Mouse (Mus musculus) granulocyte monocyte progenitor cell, adult 5-6 weeks (primary cell): ENCODE results near the gene Cst12. TPM values are rescaled to one million over a fixed set of nuclear protein-coding genes. Genes with fewer than 3 reads are reported as not detected.

Experiments
- total RNA-seq, 2 experiments: library from RNA; stranded (forward) in 1 of 2; stranded (reverse) in 1 of 2; fragments of 200-712, 200-1000 nt in 1 of 2; fragments of >200 nt in 1 of 2; fragmentation: Nextera tagmentation in 1 of 2; gene quantifications; 2 replicates each; pipeline ENCODE4 v1.2.3; 2014 to 2017

Cst12 gene
- total RNA-seq, 2 experiments from 2014 or later, result not detected

Other genes starting within 250 kb of the Cst12 start
- gene Nxt1, start 116.8 kb upstream of the Cst12 start, total RNA-seq (2014; fragmentation: Nextera tagmentation), result 104 and 106 TPM in 2 replicates
- 64.1 and 76.1 TPM in 2 replicates for gene Nxt1, start 116.8 kb upstream of the Cst12 start, total RNA-seq (2017)
- 11.2 and 15.5 TPM in 2 replicates for gene Gzf1, start 108.3 kb upstream of the Cst12 start, total RNA-seq (2014; fragmentation: Nextera tagmentation)
- 18.9 and 19.9 TPM in 2 replicates for gene Gzf1, start 108.3 kb upstream of the Cst12 start, total RNA-seq (2017)
- 0.66 and 0.92 TPM in 2 replicates for gene Napb, start 56.9 kb upstream of the Cst12 start, total RNA-seq (2014; fragmentation: Nextera tagmentation)
- gene Napb, start 56.9 kb upstream of the Cst12 start, total RNA-seq (2017), result 0.13 and 0.62 TPM in 2 replicates
- not detected in 2 replicates for gene Cstl1, start 39.0 kb upstream of the Cst12 start, total RNA-seq (2014; fragmentation: Nextera tagmentation)
- gene Cstl1, start 39.0 kb upstream of the Cst12 start, total RNA-seq (2017), result not detected in 2 replicates
- gene Cst11, start 17.9 kb upstream of the Cst12 start, total RNA-seq (2014; fragmentation: Nextera tagmentation), result not detected in 2 replicates
- not detected in 2 replicates for gene Cst11, start 17.9 kb upstream of the Cst12 start, total RNA-seq (2017)
- not detected in 2 replicates for gene 8030411F24Rik, start 7.4 kb upstream of the Cst12 start, total RNA-seq (2014; fragmentation: Nextera tagmentation)
- not detected in 2 replicates for gene 8030411F24Rik, start 7.4 kb upstream of the Cst12 start, total RNA-seq (2017)
- gene Cst8, start 9.4 kb downstream of the Cst12 start, total RNA-seq (2014; fragmentation: Nextera tagmentation), result not detected in 2 replicates
- gene Cst8, start 9.4 kb downstream of the Cst12 start, total RNA-seq (2017), result not detected in 2 replicates
- gene Cst13, start 30.7 kb downstream of the Cst12 start, total RNA-seq (2014; fragmentation: Nextera tagmentation), result not detected in 2 replicates
- not detected in 2 replicates for gene Cst13, start 30.7 kb downstream of the Cst12 start, total RNA-seq (2017)
- not detected in 2 replicates for gene Cst9, start 45.8 kb downstream of the Cst12 start, total RNA-seq (2014; fragmentation: Nextera tagmentation)
- not detected in 2 replicates for gene Cst9, start 45.8 kb downstream of the Cst12 start, total RNA-seq (2017)
- gene 9230104L09Rik, start 75.7 kb downstream of the Cst12 start, total RNA-seq (2014; fragmentation: Nextera tagmentation), result not detected in 2 replicates
- gene 9230104L09Rik, start 75.7 kb downstream of the Cst12 start, total RNA-seq (2017), result not detected in 2 replicates
- gene Cst3, start 86.3 kb downstream of the Cst12 start, total RNA-seq (2014; fragmentation: Nextera tagmentation), result 362 and 448 TPM in 2 replicates
- gene Cst3, start 86.3 kb downstream of the Cst12 start, total RNA-seq (2017), result 432 and 469 TPM in 2 replicates
- gene Gm1330, start 213.9 kb downstream of the Cst12 start, total RNA-seq (2014; fragmentation: Nextera tagmentation), result not detected in 2 replicates
- gene Gm1330, start 213.9 kb downstream of the Cst12 start, total RNA-seq (2017), result not detected in 2 replicates
- gene Gm10750, start 227.9 kb downstream of the Cst12 start, total RNA-seq (2014; fragmentation: Nextera tagmentation), result not detected in 2 replicates
- gene Gm10750, start 227.9 kb downstream of the Cst12 start, total RNA-seq (2017), result not detected in 2 replicates